Mouse (Mus musculus) limb, embryonic 12.5 days (tissue): ENCODE measurements around the gene Ripk3. TPM values are rescaled to one million over a fixed set of nuclear protein-coding genes. Genes with fewer than 3 reads are reported as not detected.
A peak's percentile ranks its signal among the peaks of the same experiment; 100 is the strongest.

Experiments used
- ATAC-seq: fragments of 200-750 bp; cut with Nextera tagmentation; 2 replicates; pipeline ENCODE4 v1.8.0; 2017; ENCODE audit warnings: low read depth, moderate TSS enrichment; ENCODE audit not compliant: insufficient number of reproducible peaks, insufficient read depth, low FRiP score, low TSS enrichment
- H3K27ac ChIP-seq: fragments of 300-500 bp; sonication (generic); 2 replicates; pipeline ENCODE4 v1.5.1; 2016; ENCODE audit warnings: mild to moderate bottlenecking, moderate library complexity
- H3K27me3 ChIP-seq: fragments of 300-500 bp; sonication (generic); 2 replicates; pipeline ENCODE4 v1.6.1; 2016; ENCODE audit warnings: mild to moderate bottlenecking, moderate library complexity
- H3K36me3 ChIP-seq: fragments of 300-500 bp; sonication (generic); 2 replicates; pipeline ENCODE4 v1.6.1; 2016; ENCODE audit warnings: mild to moderate bottlenecking, moderate library complexity
- H3K4me1 ChIP-seq: fragments of 300-500 bp; sonication (generic); replicated peaks from 2 replicates; pipeline ENCODE4 v1.6.1; 2016
- H3K4me2 ChIP-seq: fragments of 300-500 bp; sonication (generic); 2 replicates; pipeline ENCODE4 v1.6.1; 2016; ENCODE audit warnings: mild to moderate bottlenecking, moderate library complexity
- H3K4me3 ChIP-seq: fragments of 300-500 bp; sonication (generic); replicated peaks from 2 replicates; pipeline ENCODE4 v1.5.1; 2016; ENCODE audit warnings: mild to moderate bottlenecking
- H3K9ac ChIP-seq: fragments of 300-500 bp; sonication (generic); replicated peaks from 2 replicates; pipeline ENCODE4 v1.6.1; 2016; ENCODE audit warnings: mild to moderate bottlenecking, moderate library complexity
- H3K9me3 ChIP-seq: fragments of 300-500 bp; sonication (generic); 2 replicates; pipeline ENCODE4 v1.6.1; 2016; ENCODE audit warnings: mild to moderate bottlenecking, moderate library complexity
- WGBS: fragments of 180-500 bp; shearing (Covaris S2); methylation state at CpG from one replicate; pipeline ENCODE4 v1.1.7; 2016; 5-methylcytosine and 5-hydroxymethylcytosine counted together
- polyA plus RNA-seq: library from polyadenylated mRNA; unstranded; fragments of >200 nt; fragmentation: Nextera tagmentation; extraction: Ambion mirVana; gene quantifications from 2 replicates; pipeline ENCODE4 v1.2.1, GENCODE M21; 2016

Gene Ripk3
- polyA plus RNA-seq, 1 experiment from 2014 or later, result 25.2 TPM

DNA sequence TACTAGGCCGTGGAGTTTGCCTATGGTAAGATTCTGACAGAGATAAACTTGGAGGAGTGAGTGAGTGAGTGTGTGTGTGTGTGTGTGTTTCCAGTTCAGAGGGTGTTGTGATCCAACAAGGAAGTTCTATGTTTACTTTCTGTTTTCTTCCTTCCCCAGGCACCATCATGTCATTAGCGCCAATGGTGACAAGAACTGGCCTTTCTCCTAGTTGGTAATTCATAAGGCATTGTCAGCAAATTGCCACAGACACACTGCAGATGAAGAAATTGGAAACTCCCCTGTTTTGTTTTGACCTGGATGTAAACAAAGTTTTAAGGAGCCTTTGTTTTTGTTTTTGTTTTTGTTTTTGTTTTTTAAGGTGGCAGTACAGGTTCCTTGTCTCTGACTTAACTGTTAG lies 4.8 kb upstream of the Ripk3 start:
- no peak overlapping the region for H3K27ac ChIP-seq
- H3K36me3 ChIP-seq, result no peaks in the 10 kb centered on the region
- no peak overlapping the region for H3K4me3 ChIP-seq
- 61% methylated on average over 2 of the region's 2 CpGs for whole genome bisulfite sequencing
- H3K4me1 ChIP-seq, result 0 out of 2 replicates have a peak, but pooled peaks cover 1% of the 10 kb centered on the region
- no peak for ATAC-seq
- peaks cover 18% of the 10 kb centered on the region for H3K27me3 ChIP-seq
- H3K9ac ChIP-seq, result no peak overlapping the region
- H3K4me2 ChIP-seq, result no peak overlapping the region
- no peaks in the 10 kb centered on the region for H3K9me3 ChIP-seq

DNA sequence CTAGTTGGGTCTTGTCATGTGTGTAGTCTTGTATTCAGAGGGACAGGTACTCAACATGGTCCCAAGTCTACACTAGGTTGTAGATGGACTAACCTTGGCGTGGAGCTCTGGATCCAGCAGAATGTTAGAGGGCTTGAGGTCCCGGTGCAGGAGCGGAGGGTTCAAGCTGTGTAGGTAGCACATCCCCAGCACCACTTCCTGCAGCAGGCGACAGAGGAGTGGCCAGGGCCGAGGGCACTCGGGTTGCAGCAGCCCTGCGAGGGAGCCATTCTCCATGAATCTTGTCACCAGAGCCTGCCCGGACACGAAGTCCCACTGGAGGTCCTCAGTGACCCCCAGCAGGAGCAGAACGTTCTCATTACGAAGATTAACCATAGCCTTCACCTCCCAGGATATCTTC lies 934 bp downstream of the Ripk3 start:
- peaks cover 69% of the 10 kb centered on the region for H3K27me3 ChIP-seq
- ATAC-seq, result no peak
- 38% methylated on average over 11 of the region's 11 CpGs for WGBS
- peaks cover 19% of the 10 kb centered on the region for H3K4me1 ChIP-seq
- peak overlapping the region; percentile 76 for H3K4me2 ChIP-seq
- H3K9me3 ChIP-seq, result no peaks in the 10 kb centered on the region
- 0 out of 2 replicates have a peak, but pooled peaks cover 5% of the 10 kb centered on the region for H3K36me3 ChIP-seq
- no peak overlapping the region for H3K27ac ChIP-seq
- peak overlapping the region; percentile 46 for H3K4me3 ChIP-seq
- no peak overlapping the region for H3K9ac ChIP-seq

DNA sequence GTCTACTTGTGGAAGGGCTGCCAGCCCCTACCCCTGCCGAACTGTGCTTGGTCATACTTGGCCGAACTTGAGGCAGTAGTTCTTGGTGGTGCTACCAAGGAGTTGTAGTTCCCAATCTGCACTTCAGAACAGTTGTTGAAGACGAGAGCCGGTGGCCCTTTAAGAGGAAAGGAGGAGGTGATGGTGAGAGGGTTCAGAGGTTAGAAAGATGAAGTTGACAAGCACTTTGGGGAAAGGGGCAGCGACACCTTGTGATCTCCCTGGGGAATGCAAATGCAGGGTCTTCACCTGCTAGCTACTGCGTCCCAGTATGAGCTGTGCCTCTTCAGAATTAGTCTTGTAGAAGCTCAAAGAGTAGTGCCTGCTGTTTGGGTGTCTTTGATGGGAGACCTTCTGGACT lies 3.5 kb downstream of the Ripk3 start:
- Histone ChIP-seq H3K9ac (no peak overlapping the region), H3K4me1 (peaks cover 33% of the 10 kb centered on the region), H3K36me3 (0 out of 2 replicates have a peak, but pooled peaks cover 5% of the 10 kb centered on the region), H3K27ac (no peak overlapping the region), H3K4me3 (no peak overlapping the region), H3K9me3 (no peaks in the 10 kb centered on the region), H3K27me3 (peaks cover 78% of the 10 kb centered on the region), H3K4me2 (no peak overlapping the region)
- WGBS, result 29% methylated on average over 6 of the region's 6 CpGs
- no peak for ATAC-seq

DNA sequence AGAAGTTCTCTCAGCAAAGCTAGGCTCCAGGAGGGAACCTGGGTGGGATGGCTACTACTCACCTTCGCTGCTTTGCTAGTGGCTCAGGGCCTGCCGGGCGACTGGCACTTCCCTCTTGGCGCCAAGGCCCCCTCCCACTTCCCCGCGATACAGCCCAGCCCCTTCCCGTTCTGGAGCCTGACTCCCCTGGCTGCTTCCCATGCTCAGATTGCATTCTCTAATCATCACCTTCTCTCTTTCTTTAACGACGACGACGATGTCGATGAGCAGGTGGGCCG lies 4.8 kb downstream of the Ripk3 start, which contains the start of gene Adcy4:
Adcy4 (minus strand) TSS at position 138 of the 278 bp plus-strand sequence.
- Histone ChIP-seq H3K9me3 (no peaks in the 10 kb centered on the region), H3K36me3 (peaks cover 5% of the 10 kb centered on the region; the same call in 1 of the 2 replicates), H3K4me2 (peak within 1 kb of the TSS; percentile 78), H3K27ac (peak within 1 kb of the TSS; percentile 80), H3K4me1 (peaks cover 33% of the 10 kb centered on the region), H3K9ac (peak within 1 kb of the TSS; percentile 65), H3K27me3 (peaks cover 66% of the 10 kb centered on the region), H3K4me3 (peak within 1 kb of the TSS; percentile 54)
- WGBS, result 3% methylated on average over 13 of the region's 13 CpGs
- no peak for ATAC-seq

DNA sequence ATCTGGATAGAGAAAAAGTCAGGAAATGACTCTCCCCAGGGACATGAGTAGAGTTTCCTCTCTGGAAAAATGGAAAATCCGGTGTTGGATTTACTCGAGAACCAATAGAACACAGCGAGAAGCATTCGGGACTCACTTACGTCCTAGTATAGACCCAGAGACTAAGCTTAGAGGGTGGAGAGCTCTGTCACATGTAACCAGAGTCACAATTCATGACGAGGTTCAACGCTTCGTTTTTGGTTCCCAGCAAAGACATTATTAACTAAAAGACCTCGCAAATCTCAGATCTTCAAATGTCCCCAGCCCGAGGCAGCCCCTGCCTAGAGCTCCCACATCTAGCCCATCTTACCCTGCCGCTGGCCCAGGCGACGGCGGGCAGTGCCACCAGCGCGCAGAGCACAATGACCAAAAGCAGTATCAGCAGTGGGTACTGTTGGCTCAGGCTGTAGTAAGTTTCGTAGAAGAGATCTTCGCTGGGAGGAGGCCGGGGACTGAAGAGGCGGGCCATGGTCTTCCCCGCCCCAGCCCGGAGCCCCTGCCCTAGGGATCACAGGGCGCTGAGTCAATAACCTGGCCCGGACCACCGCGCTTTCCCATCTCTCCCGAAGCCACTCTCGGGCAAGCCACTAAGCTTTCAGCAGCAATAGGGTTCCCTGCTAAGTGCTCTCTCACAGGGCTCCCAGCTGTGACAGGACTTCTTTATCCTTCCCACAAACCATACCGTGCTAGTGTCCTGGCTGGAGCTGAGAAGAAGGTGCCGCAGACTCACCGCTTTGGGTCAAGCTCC lies 5.3 kb downstream of the Ripk3 start:
- WGBS, result 2% methylated on average over 31 of the region's 31 CpGs
- peak overlapping the region; percentile 78 for H3K4me2 ChIP-seq
- peak; percentile 34; the same call in 1 of the 2 replicates for ATAC-seq
- H3K9ac ChIP-seq, result peak overlapping the region; percentile 65
- peaks cover 11% of the 10 kb centered on the region for H3K36me3 ChIP-seq
- H3K4me1 ChIP-seq, result peaks cover 31% of the 10 kb centered on the region
- H3K9me3 ChIP-seq, result no peaks in the 10 kb centered on the region
- H3K27me3 ChIP-seq, result peaks cover 62% of the 10 kb centered on the region
- peak overlapping the region; percentile 54 for H3K4me3 ChIP-seq
- peak overlapping the region; percentile 79 for H3K27ac ChIP-seq

DNA sequence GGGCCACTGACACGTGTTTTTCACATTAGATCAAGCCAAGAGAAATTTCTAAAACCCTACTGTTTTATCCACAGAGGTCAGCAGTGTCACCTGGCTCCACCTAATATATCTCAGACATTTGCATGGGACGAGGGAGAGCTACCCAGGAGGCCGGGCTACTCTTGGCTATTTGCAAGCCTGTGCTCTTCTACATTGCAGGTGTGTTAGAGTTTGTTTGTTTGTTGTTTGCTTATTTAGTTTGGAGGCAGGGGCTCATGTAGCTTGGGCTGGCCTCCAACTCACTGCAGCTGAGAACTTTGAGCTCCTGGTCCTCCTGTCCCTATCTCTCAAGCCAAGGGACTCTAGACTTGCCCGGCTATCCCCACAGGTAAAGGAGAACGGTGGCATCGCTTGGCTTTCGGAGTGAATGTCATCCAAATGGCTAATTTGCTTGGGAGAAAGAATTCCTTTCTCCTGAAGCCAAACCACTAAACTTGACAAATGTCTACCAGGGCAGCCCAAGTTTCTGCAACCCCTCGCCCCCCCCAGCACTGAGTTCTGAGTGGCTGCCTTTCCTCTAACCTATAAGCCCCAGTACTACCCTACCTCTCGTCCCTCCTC lies 6.2 kb downstream of the Ripk3 start:
- ATAC-seq, result no peak
- peaks cover 27% of the 10 kb centered on the region for H3K4me1 ChIP-seq
- 0 out of 2 replicates have a peak overlapping the region, but pooled peaks have one; percentile 27 for H3K9ac ChIP-seq
- peak overlapping the region; percentile 54 for H3K4me3 ChIP-seq
- peaks cover 20% of the 10 kb centered on the region for H3K36me3 ChIP-seq
- peak overlapping the region; percentile 78 for H3K4me2 ChIP-seq
- 51% methylated on average over 9 of the region's 9 CpGs for WGBS
- H3K27me3 ChIP-seq, result peaks cover 53% of the 10 kb centered on the region
- H3K9me3 ChIP-seq, result no peaks in the 10 kb centered on the region
- H3K27ac ChIP-seq, result peak overlapping the region; percentile 80

DNA sequence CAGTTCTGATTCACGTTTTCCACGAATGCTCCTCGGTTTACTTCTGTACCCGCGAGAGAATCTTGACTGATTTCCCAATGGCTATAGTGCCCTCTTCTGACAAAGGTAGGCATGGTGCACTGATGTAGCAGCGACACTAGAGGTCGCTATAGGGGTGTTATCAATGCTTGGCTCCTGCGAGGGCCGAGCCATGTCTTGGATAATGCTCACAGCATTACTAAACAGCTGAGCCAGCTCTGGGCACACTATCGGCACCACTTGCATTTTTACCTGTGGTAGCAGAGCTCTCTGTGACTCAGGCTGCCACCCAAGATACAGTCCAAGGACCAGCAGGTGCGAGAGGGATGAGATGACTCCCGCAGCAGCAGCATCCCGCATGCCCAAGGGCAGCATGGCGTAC lies 7.4 kb downstream of the Ripk3 start:
- H3K9ac ChIP-seq, result no peak overlapping the region; the same call in 1 of the 2 replicates
- peak; percentile 27; the same call in 1 of the 2 replicates for ATAC-seq
- H3K9me3 ChIP-seq, result no peaks in the 10 kb centered on the region
- H3K27ac ChIP-seq, result peak overlapping the region; percentile 4; the same call in 1 of the 2 replicates
- peaks cover 28% of the 10 kb centered on the region for H3K36me3 ChIP-seq
- peaks cover 27% of the 10 kb centered on the region for H3K4me1 ChIP-seq
- peak overlapping the region; percentile 78 for H3K4me2 ChIP-seq
- peaks cover 42% of the 10 kb centered on the region for H3K27me3 ChIP-seq
- WGBS, result 19% methylated on average over 14 of the region's 14 CpGs
- H3K4me3 ChIP-seq, result peak overlapping the region; percentile 26

DNA sequence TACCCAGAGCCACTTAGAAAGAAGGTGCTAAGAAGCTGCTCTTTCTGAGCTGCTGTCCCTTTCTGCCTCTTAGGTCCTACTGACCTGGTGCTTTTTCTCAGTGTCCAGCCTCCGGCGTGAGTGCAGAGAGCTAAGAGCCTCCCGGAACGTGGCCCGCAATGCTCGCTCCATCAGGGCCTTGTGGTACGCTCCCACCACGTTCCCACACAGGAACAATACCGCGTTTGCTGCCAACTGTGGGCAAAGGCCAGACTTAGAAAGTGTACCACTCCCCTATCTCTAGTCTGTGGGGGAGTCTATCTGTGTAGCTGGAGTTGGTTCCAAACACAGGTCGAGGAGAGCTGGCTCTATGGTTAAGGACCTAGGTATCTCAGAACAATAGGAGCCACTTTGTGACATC lies 7.9 kb downstream of the Ripk3 start:
- WGBS, result 82% methylated on average over 11 of the region's 11 CpGs
- Histone ChIP-seq H3K4me2 (no peak overlapping the region), H3K4me3 (no peak overlapping the region), H3K9ac (no peak overlapping the region), H3K27me3 (peaks cover 36% of the 10 kb centered on the region), H3K36me3 (peaks cover 26% of the 10 kb centered on the region), H3K4me1 (peaks cover 27% of the 10 kb centered on the region), H3K9me3 (no peaks in the 10 kb centered on the region), H3K27ac (0 out of 2 replicates have a peak overlapping the region, but pooled peaks have one; percentile 4)
- ATAC-seq, result no peak

DNA sequence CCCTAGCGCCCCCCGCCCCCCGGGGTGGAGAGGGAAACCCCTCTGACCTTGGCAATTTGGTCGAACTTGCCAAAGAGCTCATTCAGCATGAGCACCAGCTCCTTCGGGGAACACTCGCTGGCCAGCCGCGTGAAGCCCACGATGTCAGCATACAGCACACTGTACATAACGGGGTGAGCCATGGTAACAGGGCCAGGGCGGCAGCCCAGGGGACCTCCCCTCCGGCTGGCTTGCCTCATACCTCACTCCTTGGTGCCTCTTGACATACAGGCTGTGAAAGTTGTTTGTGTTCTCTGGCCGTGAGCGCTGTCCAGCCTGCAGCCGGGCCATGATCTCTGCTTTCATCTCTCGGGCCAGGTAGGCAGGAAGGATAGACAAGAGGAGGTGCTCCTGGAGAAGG lies 9.0 kb downstream of the Ripk3 start:
- Histone ChIP-seq H3K9ac (no peak overlapping the region), H3K4me1 (peaks cover 27% of the 10 kb centered on the region), H3K4me2 (no peak overlapping the region), H3K27me3 (peaks cover 25% of the 10 kb centered on the region), H3K27ac (no peak overlapping the region), H3K9me3 (no peaks in the 10 kb centered on the region), H3K4me3 (no peak overlapping the region), H3K36me3 (peaks cover 23% of the 10 kb centered on the region)
- ATAC-seq, result no peak
- 68% methylated on average over 16 of the region's 16 CpGs for WGBS

DNA sequence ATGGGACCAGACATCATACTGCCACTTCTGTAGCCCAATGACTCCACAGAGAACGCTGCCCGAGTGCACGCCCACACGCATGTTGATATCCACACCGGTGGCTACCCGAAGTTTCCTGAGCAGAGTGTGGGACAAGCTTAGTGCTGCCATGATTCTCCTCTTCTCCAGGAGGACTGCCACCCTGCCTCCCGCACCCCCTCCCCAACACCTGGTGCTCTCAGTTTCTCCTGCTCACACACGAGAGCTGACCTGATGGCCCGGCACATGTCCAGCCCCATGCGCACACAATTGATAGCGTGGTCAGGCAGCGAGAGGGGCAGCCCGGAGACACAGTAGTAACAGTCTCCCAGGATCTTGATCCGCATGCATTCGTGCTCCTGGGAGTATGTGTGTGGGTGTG lies 10.0 kb downstream of the Ripk3 start:
- 88% methylated on average over 15 of the region's 15 CpGs for WGBS
- Histone ChIP-seq H3K4me2 (no peak overlapping the region), H3K27me3 (peaks cover 17% of the 10 kb centered on the region; the same call in 1 of the 2 replicates), H3K36me3 (peaks cover 23% of the 10 kb centered on the region), H3K27ac (no peak overlapping the region), H3K4me1 (peaks cover 19% of the 10 kb centered on the region), H3K4me3 (no peak overlapping the region), H3K9ac (no peak overlapping the region), H3K9me3 (no peaks in the 10 kb centered on the region)
- ATAC-seq, result no peak

DNA sequence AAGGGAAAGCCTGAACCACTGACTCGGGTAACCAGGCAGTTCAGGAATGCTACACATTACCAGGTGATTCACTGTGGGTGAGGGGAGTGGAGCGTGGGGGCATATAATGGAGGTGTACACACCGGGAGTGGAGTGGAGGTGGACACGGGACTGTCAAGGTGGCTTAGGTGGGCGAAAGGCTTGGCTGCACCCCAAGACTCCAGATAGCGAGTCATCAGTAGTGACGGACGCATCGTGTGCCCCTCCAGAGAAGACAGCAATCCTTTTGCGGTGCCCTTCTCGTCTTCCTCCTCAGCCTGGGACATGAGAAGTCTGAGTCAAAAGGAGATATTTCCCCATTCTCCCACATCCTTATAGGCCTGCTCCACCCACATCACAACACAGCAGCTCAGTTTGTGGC lies 10.9 kb downstream of the Ripk3 start:
- Histone ChIP-seq H3K4me3 (no peak overlapping the region), H3K4me1 (peaks cover 15% of the 10 kb centered on the region), H3K36me3 (peaks cover 23% of the 10 kb centered on the region), H3K4me2 (no peak overlapping the region), H3K27ac (no peak overlapping the region), H3K9me3 (no peaks in the 10 kb centered on the region), H3K27me3 (peaks cover 13% of the 10 kb centered on the region; the same call in 1 of the 2 replicates), H3K9ac (no peak overlapping the region)
- ATAC-seq, result no peak
- WGBS, result 95% methylated on average over 11 of the region's 11 CpGs
